Mouse (Mus musculus): ENCODE data around the gene Prkag2.

The Prkag2 gene

DNA sequence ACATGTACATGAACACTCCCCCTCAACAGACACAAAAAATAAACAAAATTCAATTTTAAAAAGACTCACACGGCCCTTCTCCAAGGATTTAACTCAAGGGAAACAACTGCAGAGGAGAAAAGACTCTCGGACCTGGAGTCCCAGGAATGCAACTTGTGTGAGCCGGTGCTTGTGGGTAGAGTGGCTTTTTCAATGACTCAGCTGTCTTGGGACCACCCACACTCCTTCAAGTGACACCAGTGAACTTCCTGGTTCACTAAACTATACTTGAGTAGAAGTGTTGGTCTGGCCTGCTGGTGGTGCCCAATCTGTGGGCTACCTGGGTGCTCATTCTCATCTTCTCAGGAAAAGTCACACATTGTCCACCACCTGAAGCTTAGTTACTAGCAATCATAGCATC is 53.7 kb downstream of the Prkag2 start:
- no peak for DNase-seq

DNA sequence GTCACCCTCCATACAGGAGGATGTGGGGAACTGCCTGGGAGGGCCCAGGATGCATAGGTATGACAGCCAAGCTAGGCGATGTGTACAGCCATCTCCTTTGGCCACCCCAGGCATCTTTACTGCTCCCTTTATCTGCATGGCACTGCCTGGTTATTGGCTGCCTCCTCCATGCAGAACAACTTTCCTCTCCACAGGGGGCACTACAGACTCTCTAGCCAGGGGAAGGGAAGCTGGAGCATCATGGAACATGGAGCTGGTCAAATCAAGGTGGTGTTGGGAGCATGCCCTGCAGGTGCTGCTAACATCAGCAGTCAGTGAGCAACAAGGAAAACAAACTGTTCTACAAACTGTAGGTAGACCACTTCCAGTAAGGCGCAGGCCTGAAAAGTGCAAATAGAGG is 56.4 kb downstream of the Prkag2 start:
- no peak for DNase-seq

DNA sequence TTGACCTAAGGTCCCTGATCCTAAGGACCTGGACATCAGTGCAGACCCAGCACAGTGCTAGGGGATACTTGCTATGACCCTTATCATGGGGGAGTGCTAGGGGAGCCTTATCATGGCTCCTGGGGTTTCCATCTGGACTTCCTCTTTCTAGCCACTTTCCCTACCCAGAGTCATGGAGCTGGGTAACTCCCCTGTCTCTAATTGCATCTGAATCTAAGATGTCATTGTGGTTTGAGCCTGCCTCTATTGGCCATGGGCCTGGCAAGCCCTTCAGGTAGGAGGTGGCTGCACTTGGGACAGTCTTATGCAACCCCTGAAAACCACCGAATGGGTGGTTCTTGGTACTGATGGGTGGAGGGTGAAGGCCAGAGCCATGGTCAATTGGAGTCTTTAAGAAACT is 58.5 kb downstream of the Prkag2 start:
- peak; percentile 52 to 69 for DNase-seq

DNA sequence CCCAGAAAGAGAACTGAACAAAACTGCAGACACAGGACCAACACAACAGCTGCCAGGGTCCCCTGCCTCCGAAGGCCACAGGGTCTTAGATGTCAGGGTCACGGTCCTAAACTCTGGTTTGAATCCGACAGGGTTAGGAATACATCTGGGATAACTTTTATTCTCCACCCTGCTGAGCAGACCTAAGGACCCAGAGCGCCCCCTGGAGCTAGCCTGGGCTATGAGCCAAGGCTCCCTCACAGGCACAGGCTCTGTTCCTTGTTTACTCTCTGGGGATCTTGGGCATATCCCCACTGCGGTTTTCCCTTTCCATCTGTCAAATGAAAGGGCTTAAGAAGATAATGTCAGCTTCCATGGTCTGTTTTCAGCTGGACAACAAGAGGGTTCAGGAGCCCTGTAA is 59.1 kb downstream of the Prkag2 start:
- peak; percentile 66 to 67 for DNase-seq

DNA sequence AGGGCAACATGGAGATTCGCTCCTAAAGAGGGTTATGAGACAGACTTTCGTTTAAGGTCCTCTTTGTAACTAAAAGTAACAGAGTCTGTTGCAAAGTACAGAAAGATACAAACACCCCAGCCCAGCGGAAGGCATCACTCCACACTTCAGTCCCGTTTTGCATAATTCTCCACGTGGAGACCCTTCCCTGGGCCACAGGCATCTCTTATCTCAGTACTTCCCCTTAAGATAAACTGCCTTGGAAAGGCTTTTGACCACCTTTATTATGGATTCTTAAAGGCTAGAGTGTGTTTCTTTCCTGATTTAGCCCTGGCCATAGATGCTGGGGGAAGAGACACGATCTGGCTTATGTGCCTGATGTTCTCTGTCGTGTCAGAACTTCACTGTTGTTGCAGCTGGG is 59.5 kb downstream of the Prkag2 start:
- DNase-seq: no peak

DNA sequence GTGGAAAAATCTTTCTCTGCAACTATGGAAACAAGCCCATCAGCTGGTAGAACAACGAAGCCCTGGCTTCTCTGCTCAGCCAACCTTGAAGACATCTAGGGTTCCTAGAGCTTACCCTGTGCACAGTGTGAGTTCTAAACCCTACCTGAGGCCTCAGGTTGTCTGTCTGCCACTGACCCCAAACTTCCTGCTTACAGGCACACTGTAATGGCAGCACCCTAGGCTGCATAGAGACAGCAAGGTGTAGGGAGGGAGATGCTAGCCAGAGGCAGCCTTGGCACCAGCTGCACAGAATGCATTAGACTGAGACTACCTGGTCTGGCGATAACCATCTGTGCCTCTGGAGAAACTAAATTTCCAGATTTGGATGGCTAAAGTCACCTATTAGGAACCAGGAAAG is 61.6 kb downstream of the Prkag2 start:
- no peak for DNase-seq

DNA sequence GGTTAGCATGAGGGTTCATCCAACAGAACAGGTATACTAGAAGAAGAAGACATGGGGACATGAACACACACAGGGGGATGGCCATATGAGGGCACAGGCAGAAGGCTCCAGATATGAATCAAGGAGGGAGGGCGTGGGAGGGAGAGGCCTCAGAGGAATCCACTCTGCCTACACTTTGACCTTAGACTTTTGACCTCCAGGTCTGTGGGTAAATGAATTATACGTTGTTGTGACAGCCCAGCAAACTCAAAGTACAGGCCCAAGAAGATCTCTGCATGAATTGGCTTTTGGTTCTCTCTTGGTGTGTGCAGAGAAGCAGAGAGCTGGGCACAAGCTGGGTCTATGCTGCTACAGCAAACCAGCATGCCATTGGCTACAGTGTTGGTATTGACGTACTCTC is 65.1 kb downstream of the Prkag2 start:
- no peak for DNase-seq

DNA sequence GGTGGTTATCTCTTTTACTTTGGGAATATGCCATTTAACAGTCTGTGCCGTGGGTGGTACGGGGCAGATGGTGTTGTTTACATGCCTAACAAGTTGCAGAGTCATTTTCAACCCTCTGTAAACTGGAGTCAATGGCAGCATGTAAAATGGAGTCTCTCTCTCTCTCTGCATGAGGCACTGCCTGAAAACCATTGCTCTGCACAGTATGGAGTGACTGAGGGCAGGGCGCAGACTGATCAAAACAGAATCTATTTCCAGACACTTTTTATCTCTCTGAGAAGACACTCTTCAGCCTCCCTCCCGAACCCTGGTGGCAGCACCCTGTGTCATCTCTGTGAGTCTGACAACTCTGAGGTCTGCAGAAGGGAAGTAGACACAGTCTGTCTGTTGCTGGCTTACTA is 69.0 kb downstream of the Prkag2 start:
- DNase-seq: no peak

DNA sequence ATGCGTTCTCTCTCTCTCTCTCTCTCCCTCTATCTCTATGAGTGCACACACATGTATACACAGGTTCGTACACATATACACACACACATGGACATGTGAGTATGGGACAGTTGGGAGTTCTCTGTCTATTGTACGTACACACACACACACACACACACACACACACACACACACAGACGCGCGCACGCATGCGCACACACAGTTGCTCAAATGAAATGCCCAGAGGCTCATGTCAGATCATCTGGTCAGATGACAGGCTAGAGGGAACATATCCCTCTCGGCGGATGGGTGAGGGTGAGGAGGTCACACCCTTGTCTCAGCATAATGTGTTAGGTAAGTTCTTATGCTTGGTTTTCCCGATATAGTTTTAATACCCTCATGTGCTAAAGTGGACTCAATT is 69.4 kb downstream of the Prkag2 start:
- no peak for DNase-seq

DNA sequence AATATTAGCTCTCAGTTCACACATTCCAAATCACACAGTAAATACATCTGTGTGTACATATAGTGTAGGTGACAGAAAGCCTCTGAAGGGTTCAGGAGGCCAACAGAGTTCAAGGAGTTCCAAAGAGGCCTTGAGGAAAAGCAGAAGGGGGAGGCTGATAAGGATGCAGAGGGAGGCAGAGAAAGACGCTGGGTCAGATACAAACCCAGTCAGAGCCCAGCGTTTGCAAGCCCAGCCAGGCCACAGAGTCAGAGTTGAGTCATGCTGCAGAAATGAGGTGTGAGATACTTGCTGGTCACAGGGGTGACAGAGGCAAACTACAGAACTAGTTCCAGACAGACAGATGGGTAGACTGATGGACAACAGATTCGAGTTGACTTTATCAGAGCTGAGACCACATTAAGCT is 70.2 kb downstream of the Prkag2 start:
- DNase-seq: peak; percentile 60 to 81

DNA sequence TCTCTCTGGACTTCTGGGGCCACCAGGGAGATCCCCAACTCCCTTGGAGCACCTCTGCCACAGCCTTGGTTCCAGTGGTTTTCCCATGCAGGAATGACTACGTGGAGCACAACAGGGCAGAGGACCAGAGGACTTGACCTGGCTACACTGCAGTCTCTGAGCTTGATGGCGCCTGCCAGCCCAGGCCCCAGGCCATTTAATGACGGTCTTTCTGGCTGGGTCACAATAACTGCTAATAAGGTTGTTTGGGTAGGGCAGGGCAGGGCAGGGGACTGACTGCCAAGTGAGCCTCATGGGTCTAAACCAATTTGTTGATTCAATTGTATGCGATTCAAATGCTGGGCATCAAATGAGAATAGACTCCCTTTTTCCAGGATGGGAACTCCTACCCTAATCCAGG is 72.8 kb downstream of the Prkag2 start:
- no peak for DNase-seq

DNA sequence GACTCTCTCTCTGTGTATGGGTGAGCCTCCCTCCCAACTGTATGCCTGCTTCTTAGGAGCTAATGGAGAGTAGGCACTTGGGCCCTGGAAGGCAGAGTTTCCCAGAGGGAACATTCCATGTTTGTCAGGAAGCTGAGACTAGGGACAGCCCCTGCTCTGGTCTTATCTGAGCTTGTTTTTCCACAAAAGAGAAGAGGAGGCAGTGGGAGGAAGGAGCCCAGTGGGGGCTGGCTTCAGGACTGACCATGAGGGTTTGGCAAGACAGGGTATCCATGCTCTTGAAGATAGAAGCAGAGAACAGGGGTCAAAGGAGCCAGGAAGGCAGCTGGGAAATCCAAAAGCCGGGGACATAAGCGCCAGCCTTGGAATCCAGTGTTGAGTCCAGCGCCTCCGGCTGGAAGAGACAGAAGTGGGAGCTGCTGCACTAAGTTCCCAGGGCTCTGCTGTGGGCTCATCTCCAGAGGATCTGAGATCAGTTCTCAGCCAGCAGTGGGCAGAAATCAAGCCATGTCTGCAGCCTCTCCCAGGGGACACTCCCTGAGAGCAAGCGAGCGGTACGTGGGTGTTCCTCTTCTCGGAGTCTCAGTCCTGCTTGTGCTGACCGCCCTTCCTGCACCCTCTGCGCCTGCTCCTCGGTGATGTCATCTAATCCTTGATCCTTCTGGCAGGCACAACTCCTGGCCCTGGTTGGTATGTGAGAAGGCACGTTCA is 75.0 kb downstream of the Prkag2 start:
- peak; percentile 46 to 71 for DNase-seq

DNA sequence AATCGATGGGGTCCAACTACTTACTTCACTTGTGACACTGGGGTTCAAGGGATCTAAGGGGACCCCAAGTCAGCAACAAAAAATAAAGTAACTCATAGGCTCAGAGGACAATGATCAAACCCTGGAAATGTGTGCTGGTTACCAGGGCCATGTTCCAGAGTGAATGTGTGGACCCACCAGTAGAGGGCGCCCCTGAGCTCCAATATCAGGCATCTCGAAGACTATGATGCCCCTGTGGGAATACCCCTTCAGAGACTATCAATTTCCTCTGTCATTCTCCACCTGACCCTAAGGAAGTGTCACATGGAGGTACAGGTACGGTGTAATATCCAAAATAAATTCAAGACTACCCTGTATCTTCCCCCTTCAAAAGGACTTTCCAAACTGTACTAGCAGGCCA is 77.5 kb downstream of the Prkag2 start:
- peak in 1 of 2 experiments; percentile 60 for DNase-seq

DNA sequence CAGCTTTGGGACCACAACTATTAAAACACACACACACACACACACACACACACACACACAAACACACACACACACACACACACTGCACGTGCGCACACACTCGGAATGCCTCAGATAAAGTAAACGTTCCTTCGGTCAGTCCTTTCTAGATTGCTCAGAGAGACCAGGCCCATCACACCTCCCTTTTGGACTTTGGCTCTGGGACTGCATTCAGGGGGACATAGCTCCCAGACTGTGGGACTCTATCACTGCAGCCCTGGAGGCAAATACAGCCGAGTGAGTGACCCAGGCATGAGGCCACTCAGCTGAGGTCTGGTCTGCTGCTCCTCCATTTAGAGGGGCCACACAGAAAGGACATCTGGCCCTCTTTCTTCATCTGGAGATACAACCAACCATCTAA is 81.2 kb downstream of the Prkag2 start:
- DNase-seq: no peak

DNA sequence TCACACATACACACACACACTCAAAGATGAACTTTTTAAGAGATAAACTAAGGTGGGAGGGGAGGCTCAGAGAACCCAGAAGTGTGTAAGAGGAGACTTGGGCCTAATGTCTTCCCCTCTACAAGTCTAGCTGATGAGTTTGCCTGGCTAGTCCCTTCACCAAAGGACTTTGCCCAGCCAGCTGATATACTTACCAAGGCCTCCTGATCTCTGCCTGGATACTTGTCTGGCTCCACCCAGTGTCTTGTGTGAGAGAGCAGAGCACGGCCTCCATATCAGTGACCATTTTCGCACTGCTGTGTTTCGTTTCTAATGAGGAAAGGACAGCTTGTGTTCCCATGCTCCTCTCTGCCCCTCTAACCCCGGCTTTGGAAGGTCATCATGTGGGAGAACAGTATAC is 88.3 kb downstream of the Prkag2 start:
- no peak for DNase-seq

DNA sequence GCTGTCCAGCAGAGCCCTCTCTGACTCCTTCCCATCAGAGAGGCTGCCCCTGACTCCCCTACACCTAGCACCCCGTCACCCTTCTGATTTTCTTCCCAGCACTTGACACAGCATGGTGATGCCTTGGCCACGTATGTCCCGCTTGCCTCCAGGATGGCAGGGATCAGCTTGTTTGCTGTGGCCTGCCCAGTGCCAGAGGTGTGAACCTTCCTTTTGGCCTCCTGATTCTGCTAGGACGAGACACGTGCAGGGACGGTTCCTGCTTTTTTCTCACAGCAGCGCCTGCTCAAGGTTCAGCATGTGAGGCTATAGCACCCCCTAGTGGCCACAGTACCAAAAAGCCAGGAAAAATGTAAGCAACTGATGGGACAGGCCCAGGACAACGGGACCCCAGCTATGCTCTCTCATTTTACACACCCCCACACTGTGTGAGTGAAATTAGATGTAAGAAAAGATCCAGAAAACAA is 89.4 kb downstream of the Prkag2 start:
- peak; percentile 66 to 87 for DNase-seq

DNA sequence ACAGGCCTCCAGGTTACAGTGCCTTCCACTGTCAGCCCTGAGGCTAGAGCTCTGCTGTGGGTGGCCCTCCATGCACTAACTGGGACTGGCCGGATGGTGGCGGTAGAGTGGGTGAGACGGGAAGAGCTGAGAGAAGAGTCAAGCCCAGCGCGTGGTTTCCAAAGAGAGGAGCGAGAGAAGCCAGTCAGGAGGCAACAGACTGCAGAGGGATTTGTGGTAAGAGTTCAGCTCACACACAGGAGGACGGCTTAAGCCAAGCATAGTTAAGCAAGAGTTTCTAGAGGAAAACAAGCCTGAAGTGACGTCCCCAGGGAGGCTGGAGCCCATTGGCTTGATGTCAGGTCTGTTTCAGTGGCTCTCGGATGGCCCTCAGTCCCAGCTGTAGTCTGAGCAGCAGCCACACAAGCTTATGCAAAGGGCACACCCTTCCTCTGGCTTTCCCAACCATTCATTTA is 90.0 kb downstream of the Prkag2 start:
- DNase-seq: peak; percentile 89 to 94

DNA sequence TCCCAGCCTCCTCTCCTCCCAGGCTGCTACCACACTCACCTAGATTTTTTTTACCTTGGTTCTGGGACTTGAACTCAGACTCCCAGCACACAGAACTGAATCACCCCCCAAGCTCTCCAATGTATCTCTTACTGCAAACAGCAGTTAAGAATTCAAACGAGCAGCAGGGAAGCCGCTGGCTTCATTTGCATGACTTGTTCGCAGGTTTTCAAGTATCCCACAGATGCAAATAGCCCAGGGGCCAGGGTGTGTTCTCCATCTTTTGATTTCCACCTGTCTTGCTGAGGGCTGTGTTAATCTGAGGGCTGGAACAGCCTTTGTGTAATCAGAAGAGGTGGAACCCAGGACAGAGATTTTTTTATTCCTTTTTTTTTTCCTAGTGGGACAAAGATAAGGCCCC is 90.7 kb downstream of the Prkag2 start:
- no peak for DNase-seq

DNA sequence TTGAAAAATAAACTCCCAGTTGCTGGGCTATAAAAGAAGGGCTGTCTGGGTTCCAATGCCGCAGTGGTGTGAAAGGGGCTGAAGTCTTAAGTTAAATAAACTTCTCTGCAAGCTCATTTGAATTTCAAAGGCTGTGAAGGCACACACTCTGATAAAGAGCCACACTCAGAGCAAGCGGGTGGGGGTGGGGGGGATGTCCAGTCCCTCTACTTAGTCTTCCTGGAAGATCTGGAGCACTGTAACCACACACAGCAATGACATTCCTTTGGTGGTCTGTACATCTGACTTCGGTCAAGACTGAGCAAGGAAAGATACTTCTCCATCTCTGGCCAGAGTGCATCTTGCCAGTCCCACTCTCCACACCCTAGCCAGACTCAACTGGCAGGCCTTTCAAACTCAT is 91.5 kb downstream of the Prkag2 start:
- DNase-seq: no peak

DNA sequence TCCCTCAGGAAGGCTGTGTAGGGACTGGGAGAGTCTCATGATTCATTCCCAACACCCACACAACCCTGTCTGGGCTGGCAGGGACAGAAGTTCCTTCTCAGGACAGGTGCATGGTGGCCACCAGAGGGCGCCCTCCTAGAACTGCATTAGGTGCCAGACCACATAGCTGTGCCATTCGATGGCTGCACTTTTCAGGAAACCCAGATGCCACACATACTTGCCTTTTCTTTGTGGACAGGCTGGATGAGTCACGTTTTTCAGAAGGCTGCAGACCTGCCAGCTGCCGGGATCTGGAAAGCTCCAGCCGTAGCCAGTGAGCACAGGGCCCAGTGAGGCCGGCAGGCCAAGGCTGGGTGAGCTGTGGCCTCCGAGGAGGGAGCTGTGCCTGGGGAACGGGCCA is 93.6 kb downstream of the Prkag2 start:
- peak; percentile 87 for DNase-seq

DNA sequence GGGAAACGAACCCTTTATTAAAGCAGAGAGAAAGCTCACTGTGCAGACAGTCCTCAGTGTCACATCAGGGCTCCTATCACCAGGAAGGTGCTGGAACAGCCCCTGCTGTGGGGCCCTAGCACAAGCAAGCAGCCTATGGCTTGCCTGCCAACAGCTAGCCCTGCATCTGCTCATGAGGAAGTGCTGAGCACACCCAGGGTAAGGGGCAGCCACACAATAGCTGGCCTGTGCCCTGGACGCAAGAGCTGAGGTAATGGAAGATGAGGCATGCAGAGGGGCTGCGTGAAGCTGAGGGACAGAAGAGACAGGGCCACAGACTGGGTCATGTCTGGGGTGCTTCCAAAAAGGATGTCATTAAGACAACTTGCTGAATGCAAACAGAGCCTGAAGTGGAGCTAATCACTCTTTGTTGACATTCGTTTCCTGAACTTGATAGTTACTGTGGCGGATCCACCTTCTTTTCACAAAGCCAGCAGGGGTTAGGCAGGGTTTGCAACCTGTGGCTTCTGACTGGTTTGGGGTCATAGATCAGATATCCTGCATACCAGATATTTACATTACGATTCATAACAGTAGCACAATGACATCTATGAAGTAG is 94.8 kb downstream of the Prkag2 start:
- DNase-seq: peak; percentile 39 to 74

DNA sequence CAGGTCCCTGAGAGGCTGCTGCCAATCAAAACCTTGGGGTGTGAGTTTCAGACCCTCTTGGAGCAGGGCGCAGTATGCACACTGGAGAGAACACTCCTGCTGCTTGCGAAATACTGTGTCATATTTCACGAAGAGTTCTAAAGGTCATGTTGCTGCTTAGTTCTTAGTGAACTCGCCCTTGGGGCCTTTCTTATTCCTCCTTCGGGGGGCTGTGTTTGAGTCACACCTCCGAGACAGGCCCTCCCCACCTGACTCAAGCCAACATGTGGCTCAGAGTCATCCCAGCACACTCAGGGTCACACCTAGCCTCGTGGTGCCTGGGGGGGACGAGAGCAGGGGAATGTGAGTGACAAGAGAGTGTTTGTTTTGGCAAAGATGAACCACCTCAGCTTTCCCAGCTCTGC is 99.0 kb downstream of the Prkag2 start:
- DNase-seq: peak; percentile 48 to 51

DNA sequence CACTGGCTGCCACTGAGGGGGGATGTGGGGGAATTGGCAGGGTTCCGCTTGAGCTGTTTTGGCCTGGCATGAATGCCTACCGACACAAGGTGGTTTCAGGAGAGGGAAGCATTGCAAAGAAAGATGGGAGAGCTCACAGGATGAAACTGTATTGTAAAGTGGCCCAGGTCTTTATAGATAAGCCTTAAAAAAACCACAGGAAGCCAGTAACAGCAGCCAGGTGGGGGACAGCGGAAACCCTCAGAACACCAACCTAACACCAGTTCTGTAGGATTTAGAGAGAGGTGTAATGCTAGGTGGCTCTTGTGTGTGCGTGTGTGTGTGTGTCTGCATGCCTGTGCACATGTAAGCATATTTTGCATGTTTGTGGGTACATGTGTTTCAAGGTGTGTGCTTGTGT is 101.1 kb downstream of the Prkag2 start:
- DNase-seq: no peak

DNA sequence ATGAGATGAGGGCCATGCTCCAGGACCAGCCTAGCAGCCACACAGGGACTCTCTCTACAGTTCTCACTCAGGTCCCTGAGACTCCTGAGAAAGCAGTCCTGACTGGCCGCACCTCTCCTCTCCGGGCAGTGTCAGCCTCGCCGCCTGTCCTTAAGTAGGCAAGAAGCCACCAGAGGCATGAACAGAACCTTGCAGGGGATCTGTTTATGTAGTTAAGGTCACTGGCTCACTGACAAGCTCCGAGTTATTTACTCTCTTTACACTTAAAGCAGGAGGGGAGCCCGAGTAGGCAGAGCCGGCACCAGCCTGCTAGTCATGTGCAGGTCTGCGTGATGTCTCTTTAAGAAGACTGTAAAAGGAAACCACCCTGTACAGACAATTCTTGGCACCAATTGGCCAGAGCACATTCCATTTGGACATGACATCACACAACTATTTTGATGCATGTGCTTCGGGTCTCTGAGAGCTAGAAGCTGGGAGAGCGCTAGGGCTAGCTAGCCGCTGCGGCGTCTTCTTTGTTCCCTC is 104.8 kb downstream of the Prkag2 start:
- peak; percentile 66 to 70 for DNase-seq

DNA sequence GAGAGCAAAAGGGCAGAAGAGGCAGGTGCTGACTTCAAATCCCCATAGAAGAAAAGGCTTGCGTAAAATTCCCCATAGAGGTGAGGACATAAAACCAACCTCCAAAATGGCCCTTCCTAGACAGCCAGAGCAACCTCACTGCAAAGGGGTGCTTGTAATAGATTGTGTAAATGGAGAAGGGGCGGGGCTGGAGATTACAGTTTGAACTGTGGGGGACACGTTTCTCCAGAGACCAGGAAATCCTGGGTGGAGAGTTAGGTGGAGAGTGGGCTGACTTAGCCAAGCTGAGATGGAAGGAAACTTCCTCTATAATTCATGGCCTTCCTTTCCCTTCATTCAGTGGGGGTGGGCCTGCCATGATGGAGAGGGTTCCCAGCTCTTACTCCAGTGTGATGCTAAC is 107.3 kb downstream of the Prkag2 start:
- no peak for DNase-seq

Data from lung, postnatal 4 days (tissue).